Mouse (Mus musculus) heart, adult 10 weeks (tissue): ENCODE measurements around the gene Sf3b5. TPM values are rescaled to one million over a fixed set of nuclear protein-coding genes. Genes with fewer than 3 reads are reported as not detected.

Experiments
- polyA plus RNA-seq: library from polyadenylated mRNA; stranded (reverse); fragments of 350-450 nt; fragmentation: Illumina TruSeq; extraction: RNeasy Lipid Tissue Mini Kit (QIAGEN cat#74804); gene quantifications from one replicate; pipeline ENCODE4 v1.2.3, GENCODE M21; 2014; ENCODE audit warnings: low read depth, low replicate concordance

Sf3b5 gene
- 9.7 TPM for polyA plus RNA-seq

DNA sequence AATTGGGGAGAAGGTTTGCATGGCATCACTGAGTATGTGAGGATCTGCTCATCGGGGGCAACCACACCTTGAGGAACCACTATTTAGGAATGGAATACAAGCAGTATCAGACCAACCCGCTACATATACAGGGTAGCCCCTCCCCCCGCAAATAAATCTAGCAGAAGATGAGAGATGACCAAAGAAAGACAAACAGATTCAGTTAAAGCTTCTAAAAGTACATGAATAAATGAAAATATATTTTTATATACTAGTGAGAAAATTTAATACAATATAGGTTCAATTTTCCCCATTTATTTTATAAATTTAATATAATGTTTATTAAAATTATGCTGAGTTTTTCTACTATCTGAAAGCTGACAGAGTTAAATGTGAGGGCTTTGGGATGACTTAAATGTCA lies at the start of gene Sf3b5:
Gene Sf3b5, plus strand, starts transcription at position 301 of the 400 bp plus-strand sequence.

DNA sequence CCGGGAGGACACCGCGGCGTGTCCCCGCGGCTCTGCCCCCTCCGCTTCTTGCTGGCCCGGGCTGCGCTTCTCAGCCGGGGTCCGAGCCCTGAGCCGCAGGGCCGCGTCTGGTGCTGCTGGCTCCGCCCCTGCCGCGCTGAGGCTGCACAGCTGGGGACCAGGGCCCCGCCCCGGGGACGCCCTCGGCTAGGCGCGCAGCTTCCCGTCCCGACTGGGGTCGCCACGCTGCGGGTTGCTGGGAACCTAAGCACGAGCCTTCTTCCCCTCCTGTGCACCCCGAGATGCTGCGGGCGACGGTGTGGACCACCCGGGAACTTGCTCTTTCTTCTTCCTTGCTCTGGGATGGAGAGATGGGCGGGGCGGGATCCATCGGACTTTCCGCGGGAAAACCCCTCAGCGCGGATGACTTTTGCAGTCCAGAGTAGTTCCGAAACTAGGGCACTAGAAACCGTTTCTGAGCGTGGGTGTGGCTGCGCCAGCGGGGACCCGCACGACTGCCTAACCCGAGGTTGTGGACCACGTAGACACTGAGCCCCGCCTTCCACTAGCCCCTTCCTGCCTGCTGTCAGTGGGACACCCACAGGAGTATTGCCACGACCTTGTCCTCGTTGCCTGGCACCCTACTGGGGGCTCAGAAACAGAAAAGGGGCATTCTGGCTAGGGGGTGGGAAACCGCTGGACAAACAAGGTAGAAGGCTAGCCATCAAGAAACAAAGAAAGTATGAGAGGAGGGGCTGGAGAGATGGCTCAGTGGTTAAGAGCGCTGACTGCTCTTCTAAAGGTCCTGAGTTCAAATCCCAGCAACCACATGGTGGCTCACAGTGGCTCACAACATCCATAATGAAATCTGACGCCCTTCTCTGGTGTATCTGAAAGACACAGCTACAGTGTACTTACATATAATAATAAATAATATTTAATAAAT lies 40.7 kb upstream of the Sf3b5 start, which contains the start of gene Stx11:
Gene Stx11, minus strand, starts transcription at position 148 of the 925 bp plus-strand sequence.

Other genes with a start within 250 kb of the Sf3b5 start
- 31.4 TPM for gene Utrn, start 136.0 kb upstream of the Sf3b5 start, polyA plus RNA-seq
- 2.4 TPM for gene Stx11, start 41.0 kb upstream of the Sf3b5 start, polyA plus RNA-seq
- 7.7 TPM for gene Plagl1, start 55.2 kb downstream of the Sf3b5 start, polyA plus RNA-seq
- gene Zc2hc1b, start 172.7 kb downstream of the Sf3b5 start, polyA plus RNA-seq = not detected
- gene Ltv1, start 187.8 kb downstream of the Sf3b5 start, polyA plus RNA-seq = 27.5 TPM